Mouse (Mus musculus) cerebellum, adult 11 months (tissue): ENCODE measurements around the gene Kdm2a.

Experiments used
- DNase-seq: peaks from one replicate; pipeline ENCODE4 v3.0.0; 2022

Kdm2a gene

GRCm38 (mm10) chr19:4397798-4398629, at the start of gene Kdm2a:
Kdm2a (minus strand) TSS chr19:4398285.
- DNase-seq, result peak; percentile 75

- no peak for DNase-seq
Observed at GRCm38 (mm10) chr19:4447445-4447844, 49.4 kb upstream of the Kdm2a start.

- peak; percentile 47 for DNase-seq
Observed at GRCm38 (mm10) chr19:4446661-4447420, 48.8 kb upstream of the Kdm2a start.

- peak; percentile 74 for DNase-seq
Observed at GRCm38 (mm10) chr19:4442408-4442807, 44.3 kb upstream of the Kdm2a start.

GRCm38 (mm10) chr19:4441621-4442161, 43.6 kb upstream of the Kdm2a start:
- DNase-seq, result no peak

GRCm38 (mm10) chr19:4441090-4441591, 43.1 kb upstream of the Kdm2a start:
- DNase-seq, result peak; percentile 59

GRCm38 (mm10) chr19:4440222-4440621, 42.1 kb upstream of the Kdm2a start:
- DNase-seq, result no peak

- DNase-seq, result no peak
Observed at GRCm38 (mm10) chr19:4439161-4439801, 41.2 kb upstream of the Kdm2a start, which contains the start of gene Rhod. Rhod (minus strand) TSS chr19:4439432.

- no peak for DNase-seq
Observed at GRCm38 (mm10) chr19:4438791-4439160, 40.7 kb upstream of the Kdm2a start.

- no peak for DNase-seq
Observed at GRCm38 (mm10) chr19:4437886-4438285, 39.8 kb upstream of the Kdm2a start.

GRCm38 (mm10) chr19:4436254-4436653, 38.2 kb upstream of the Kdm2a start:
- DNase-seq, result no peak

GRCm38 (mm10) chr19:4434999-4435398, 36.9 kb upstream of the Kdm2a start:
- DNase-seq, result no peak

GRCm38 (mm10) chr19:4433756-4434155, 35.7 kb upstream of the Kdm2a start:
- no peak for DNase-seq

- no peak for DNase-seq
Observed at GRCm38 (mm10) chr19:4430091-4430620, 32.1 kb upstream of the Kdm2a start.

GRCm38 (mm10) chr19:4425610-4426366, 27.7 kb upstream of the Kdm2a start:
- peak; percentile 27 for DNase-seq

GRCm38 (mm10) chr19:4423021-4423420, 24.9 kb upstream of the Kdm2a start:
- DNase-seq, result no peak

- no peak for DNase-seq
Observed at GRCm38 (mm10) chr19:4422581-4422980, 24.5 kb upstream of the Kdm2a start.

- DNase-seq, result peak; percentile 69
Observed at GRCm38 (mm10) chr19:4420153-4420910, 22.2 kb upstream of the Kdm2a start.

GRCm38 (mm10) chr19:4419711-4420110, 21.6 kb upstream of the Kdm2a start:
- no peak for DNase-seq

- no peak for DNase-seq
Observed at GRCm38 (mm10) chr19:4417713-4418112, 19.6 kb upstream of the Kdm2a start.

GRCm38 (mm10) chr19:4417183-4417582, 19.1 kb upstream of the Kdm2a start:
- peak; percentile 71 for DNase-seq
